Mouse (Mus musculus): ENCODE results near the gene Inpp4b.
A peak's percentile ranks its signal among the peaks of the same experiment; 100 is the strongest.
"Not testable (repeated sequence)": the region's sequence is repeated elsewhere in the genome, so short reads cannot be mapped to it uniquely, and the experiment has no call there.

The Inpp4b gene

DNA sequence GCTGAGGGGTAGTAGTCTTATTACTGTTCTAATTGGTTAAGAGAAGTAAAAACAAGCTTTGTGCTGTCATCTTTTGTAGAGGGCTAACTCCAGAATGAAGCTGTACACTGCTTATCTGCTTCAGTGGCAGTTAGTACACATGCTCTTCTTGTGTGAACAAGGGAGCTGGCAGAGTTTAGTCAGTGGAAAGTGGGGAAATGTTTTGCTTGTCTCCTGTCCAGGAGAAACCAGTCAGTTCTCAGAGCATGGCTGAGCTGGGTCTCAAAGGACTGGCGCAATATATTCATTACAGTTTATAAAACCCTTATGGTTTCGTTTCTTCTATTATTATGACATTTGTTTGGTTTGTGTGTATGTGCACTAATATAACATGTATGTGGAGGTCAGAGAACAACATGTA, 610.7 kb downstream of the Inpp4b start:
- DNase-seq (ENCODE audit: low read depth, low spot score), result no peak

DNA sequence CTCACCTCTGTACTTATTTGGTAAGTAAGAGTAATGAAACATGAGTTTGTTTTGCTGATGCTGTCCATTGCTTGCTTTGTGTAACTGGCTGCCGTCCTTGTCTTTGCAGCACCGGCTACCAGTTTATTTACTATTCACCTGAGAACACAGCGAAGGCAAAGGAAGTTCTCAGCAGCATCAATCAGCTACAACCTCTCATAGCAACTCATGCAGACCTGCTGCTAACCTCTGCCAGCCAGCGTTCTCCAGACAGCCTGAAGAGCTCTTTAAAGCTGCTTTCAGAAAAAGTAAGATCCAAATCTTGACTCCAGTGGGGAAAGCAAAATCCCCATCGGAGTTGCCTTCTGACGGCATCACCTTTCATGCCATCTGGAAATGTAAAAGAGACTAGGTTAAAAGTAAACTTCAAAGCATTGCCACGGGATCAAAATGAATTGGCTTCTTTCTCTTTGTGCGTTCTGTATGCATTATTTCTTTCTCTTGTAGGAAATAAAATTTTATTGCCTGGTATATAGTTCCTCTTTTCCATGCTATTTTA, 642.8 kb downstream of the Inpp4b start:
- DNase-seq (ENCODE audit: low read depth, low spot score), result no peak

DNA sequence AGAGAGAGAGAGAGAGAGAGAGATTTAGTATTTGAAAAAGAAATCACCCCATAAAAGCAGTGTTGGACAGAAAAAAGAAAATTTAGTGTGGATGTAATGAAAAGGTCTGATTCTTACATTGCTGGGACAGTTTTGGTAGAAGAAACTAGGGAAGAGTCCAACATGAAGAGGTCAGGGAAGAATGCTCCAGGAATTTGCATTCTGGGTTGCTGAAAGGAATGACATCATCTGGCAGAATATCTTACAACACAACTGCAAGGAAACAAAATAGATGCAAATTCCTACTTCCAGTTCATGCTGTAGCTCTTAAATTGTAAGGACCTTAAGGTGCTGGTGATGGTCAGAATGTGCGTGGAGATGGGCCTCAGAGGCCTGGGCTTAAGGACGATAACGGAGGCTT, 650.6 kb downstream of the Inpp4b start:
- DNase-seq (ENCODE audit: low read depth, low spot score), result no peak

DNA sequence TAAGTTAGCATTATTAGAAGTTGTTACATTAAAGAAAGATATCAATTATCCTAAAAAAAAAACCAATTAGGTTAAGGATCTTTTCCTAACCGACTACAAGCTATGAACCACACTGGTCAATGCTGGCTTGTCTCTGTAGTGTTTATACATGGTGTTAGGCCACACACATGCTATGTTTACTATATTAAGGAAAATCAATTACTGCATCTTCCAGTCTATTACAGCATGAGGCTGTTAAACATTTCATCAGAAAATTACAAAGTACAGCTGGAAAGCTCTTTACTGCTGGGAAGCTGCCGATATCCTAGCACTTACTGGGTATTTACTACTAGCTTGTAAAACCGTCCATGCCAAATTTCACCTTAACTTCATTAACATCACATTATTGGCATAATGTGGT, 653.9 kb downstream of the Inpp4b start:
- no peak for DNase-seq (ENCODE audit: low read depth, low spot score)

DNA sequence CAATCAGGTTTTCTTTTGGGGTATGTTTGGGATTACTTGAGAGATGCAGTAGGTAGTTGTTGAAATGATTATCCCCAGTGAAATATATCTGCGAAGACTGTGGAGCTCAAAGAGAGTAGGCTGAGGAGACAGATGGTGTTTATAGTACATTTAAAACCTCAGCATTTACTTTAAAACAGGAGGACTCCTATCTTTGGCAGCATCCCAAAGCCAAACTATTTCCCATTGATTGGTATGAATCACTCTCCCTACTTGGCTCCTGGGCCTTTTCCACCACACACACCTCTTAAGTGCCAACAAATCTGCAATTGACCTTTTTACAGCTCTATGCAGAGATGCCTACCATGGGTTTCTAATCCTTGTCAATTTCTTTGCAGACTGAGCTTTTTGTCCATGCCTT, 654.5 kb downstream of the Inpp4b start:
- DNase-seq (ENCODE audit: low read depth, low spot score), result no peak

DNA sequence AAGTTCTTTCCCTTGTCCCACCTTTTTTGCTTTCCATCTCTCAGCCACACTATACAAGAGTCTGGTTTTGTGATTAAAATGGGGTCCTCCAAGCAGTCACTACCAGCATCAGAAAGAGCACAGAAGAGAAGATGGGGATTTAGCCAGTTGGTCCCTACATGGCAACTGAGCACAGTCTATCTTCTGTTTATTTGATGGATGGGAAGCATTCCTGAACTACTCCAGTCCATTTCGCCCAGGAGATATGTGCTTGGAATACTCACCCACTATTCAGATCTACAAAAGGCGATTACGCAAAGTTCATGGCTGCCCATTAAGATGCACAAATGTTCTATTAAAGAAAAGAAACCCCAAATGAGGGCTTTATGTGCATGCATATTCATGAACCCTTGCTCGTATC, 661.8 kb downstream of the Inpp4b start:
- DNase-seq (ENCODE audit: low read depth, low spot score), result peak; percentile 2

DNA sequence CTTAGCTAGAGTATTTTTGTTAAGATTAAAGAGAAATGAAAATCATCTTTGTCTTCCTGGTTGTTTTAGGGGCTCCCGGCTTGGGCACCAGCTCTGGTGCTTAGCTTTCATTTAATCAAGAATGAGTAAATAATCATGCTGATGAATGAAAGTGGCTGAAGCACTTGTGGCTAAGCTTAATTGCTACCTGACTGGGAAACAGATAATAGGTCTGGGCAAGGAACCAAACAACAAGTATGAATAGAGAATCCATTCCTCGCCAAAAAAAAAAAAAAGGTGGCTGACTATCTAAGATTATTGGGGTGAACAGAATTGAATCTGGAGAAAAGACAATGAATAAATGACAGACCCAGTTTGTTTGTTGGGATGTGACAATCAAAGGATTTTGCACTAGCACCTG, 663.1 kb downstream of the Inpp4b start:
- DNase-seq (ENCODE audit: low read depth, low spot score), result no peak

DNA sequence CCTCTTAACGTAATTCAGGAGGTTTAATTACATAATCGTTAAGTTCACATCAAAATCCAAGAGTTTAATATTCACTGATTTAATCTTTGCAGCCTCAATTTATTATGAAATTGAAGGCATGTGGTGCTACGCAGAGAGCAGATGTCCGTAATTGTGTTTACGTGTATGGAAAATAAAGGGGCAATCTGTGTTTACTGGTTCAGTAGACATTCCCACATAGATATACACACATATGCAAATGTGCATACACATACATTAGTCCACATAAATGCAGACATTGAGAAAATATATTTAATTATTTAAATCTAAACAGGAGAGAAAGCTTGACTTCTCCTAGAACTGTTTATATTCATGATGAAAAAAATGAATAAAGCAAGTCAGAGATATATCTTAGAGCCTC, 675.4 kb downstream of the Inpp4b start:
- DNase-seq (ENCODE audit: low read depth, low spot score), result no peak

DNA sequence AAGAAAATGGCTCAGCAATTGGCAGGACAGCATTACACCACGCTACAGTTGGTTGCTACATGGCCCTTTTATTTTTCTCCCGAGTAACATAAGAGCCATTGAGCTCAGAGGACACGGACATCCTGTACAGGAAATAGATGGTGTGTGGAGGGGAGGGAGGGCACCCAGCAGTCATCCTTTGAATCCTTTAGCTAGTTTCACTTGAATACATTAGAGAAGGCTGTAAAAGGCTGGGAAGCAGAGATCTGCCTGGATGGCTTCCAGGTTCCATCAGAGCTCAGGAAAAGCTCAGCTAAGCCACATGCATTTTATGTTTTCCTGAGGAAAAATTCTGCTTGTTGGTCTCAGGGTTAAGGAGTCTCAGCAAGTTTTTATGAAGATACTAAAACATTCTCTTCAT, 685.0 kb downstream of the Inpp4b start:
- DNase-seq (ENCODE audit: low read depth, low spot score), result no peak

DNA sequence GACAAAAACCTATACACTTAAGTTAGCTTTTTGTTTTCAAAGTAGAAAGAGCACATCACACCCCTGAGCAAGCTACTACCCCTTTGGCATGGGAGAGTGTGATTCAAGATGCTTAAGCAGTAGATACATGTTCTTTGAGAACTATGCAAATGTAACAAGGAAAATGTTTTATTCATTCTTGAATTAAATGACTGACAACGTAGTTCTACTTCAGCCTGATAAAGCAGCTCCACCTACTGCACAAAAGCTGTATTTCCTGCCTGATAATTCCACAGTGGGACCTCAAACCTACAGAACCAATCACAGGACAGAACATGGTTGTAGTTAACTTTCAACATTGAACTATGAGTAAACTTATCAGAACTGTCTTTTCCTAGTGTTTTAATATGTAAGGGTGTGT, 686.5 kb downstream of the Inpp4b start:
- no peak for DNase-seq (ENCODE audit: low read depth, low spot score)

DNA sequence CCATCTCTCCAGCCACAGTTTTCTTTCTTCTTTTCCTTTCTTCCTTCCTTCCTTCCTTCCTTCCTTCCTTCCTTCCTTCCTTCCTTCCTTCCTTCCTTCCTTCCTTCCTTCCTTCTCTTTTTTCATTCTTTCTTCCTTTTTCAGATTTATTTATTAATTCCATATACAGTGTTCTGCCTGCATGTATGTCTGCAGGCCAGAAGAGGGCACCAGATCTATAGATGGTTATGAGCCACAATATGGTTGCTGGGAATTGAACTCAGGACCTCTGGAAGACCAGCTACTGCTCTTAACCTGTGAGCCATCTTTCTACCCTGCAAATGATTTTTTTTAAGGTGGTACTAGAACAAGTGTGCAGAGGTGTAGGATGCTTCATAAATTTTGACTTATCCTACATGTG, 689.7 kb downstream of the Inpp4b start:
- not testable (repeated sequence) for DNase-seq (ENCODE audit: low read depth, low spot score)

DNA sequence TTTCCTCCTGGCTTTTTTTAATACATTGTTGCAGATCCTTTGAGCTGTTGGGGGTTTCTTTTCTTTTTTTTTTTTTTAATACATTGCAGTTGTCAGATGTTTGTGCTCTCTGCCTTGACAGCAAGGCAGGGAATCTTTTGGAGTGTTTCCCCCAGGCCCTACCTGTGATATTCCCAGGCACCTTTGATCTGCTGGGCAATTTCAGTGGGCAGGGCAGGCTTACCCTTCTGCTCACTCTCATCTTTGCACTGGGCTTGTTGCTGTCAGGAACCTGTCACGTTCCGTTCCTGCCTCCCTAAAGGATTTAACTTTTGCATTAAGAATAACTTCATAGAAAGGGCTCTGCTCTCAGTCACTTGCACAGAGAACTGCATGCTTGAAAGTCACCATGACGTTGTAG, 711.7 kb downstream of the Inpp4b start:
- no peak for DNase-seq (ENCODE audit: low read depth, low spot score)

DNA sequence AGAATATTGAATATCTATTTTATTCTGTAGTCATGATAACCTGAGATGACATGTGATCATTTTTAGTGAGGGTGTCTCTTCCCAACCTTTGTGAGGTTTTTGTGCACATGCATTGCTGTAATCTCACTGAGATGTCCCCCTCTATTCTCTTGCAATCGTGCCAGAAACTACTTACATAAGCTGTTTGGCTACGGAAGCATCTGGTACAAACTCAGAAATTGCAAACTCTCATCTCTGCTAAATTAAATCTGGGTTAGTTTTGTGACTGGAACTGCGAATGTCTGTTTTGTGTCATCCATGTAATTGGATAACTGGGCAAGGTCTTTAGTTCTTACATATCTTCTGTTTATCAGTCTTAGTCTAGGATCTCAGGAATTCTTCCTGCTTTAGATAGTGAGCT, 725.3 kb downstream of the Inpp4b start:
- DNase-seq (ENCODE audit: low read depth, low spot score), result no peak

DNA sequence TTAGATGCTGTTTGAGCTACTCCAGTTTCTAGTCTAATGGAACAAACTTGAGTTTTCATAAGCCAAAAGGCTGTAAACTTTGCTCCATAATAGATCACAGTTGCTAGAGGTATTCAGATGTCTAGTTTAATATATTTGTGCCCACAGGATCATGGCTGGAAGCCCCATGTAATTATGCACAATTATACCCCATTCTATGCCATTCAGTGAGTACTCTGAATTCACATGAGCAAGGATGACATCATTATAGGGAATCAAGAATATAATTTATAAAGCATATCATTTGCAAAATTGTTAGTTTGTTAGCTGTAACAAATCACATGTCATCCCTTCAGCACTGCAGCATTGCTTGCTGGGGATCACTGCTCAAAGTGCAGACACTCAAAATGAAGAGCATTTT, 736.9 kb downstream of the Inpp4b start:
- no peak for DNase-seq (ENCODE audit: low read depth, low spot score)

DNA sequence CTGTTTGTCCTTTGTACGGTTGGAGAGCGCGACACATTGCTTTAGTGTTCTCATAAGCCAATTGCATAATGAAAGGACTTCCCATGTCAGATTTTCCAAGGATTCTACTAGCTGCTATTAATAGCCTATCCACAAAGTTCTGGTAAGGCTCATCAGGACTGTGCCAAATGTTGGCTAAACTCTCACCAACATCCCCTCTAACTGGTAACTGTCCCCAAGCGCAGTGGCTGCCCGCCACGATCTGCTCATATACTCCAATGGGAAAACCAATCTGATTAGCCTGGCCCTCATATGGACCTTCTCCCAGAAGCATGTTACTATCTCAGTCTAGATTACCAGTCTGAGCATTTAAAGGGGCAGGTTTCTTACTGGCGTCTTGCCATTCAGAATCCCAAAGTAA, 744.3 kb downstream of the Inpp4b start:
- DNase-seq (ENCODE audit: low read depth, low spot score), result not testable (repeated sequence)

DNA sequence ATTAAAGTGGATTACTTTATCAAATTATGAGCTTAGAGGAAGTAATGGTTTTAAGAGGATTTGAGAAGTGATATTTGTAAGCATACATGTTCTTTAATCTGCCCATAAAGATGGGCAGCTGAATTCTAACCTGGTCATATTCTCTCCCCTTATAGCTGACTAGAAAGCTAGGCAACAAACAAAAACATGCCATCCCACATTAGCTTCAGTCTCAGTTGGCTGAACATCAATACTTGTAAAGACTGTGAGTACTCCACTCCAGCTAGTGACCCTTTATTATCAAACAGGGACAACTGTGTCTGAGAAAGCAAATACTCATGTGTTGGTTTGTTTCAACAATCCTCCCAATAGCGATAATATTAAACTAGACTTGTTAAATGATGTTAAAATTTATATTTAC, 748.5 kb downstream of the Inpp4b start:
- DNase-seq (ENCODE audit: low read depth, low spot score), result no peak

DNA sequence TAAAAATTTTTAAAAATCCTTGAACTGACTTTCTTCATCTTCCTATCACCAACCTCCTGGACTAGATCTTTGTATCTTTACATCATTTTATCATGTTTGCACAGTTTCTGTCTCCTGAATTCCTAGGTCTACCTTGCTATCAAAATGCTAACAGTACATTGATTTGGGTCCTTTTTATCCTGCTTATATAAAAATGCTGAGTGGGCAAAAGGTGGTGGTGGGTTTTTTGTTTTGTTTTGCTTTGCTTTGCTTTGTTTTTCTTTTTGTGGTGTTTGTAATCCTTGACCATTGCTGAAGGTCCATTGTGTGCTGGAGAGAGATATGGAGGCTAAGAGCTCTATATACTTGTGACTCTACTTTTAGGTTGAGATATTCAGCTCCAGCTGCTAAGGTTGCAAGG, 750.9 kb downstream of the Inpp4b start:
- no peak for DNase-seq (ENCODE audit: low read depth, low spot score)

DNA sequence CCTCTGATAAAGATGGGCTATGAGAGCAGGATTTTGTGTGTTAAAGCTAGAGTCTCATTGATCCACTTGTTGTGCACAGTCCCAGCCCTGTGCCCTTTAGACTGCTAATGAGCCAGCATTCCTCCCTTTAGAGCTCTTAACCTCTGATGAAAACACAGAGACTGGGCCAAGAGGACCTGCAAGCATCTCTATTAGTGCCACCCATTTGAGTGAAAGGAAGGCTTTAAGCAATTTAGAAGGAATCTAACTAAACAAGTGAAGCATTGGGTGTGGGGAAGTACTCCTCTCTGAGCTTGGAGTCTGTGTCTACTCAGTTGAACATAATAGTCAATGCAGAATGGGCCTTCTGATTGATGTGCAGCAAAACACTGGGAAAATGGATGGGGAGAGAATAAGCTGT, 762.2 kb downstream of the Inpp4b start:
- peak; percentile 40 for DNase-seq (ENCODE audit: low read depth, low spot score)

DNA sequence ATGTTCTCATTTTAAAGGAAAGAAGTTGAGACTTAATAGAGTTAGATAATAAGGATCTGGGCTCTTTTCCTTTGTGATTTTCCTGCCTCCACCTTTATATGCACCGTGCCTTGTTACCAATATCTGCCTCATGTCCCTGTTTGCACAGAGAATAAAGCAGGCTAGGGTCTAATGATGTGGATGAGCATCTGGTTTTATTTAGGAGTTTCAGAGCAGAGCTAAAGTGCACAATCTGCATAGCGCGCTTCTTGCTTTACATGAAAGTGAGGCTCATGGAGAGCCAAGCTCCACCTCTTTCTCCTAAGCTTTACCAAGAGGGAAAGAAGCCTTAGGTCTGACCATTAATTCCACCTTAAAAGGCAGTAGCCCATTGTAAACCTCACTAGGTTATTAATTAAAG, 763.8 kb downstream of the Inpp4b start:
- DNase-seq (ENCODE audit: low read depth, low spot score), result no peak

DNA sequence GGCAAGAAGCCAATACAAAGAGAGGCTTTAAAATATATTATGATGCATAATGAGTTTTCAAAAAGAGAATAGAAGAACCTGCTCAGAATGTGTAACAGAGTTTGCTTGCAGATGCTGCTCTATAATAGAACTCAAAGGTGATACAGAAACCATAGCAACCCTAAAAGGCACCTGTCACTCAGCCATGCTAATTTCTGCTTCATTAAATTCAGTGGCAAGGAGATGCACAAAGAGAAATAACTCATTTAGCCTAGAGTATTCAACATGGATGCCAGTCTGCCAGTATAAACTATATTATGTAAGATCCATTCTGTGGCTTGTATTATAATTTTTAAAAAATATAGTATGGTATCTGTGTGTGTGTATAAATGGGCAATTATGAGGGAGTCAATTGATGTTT, 807.9 kb downstream of the Inpp4b start:
- no peak for DNase-seq (ENCODE audit: low read depth, low spot score)

DNA sequence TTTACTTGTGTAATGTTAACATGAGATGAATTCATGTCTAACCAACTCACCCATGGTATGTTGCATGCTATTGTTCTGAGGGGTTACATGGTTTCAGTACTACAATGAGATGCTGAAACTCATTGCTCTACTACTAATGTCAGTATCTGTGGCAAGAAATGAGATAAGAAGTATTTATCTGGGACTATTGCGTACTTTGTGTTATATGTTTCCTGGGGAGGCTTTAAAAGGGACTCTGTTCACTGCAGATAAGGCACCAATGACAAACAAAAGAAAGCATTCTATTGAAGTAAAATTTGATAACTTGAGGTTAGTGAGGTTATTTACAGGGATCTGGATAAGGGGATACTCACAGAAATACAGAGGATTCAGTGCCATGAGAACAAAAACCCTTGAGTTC, 815.6 kb downstream of the Inpp4b start:
- no peak for DNase-seq (ENCODE audit: low read depth, low spot score)
